9 mouse cellular contexts compared by ENCODE assay signal in genomic region chr10:40053257-40053895, GRCm38 (mm10). TPM values are rescaled to one million over a fixed set of nuclear protein-coding genes. Genes with fewer than 3 reads are reported as not detected.
DNase-seq lines count a peak whose midpoint lies in the region; ATAC-seq lines count a peak whose summit lies in the region.
"Had no signal": no experiment of that assay in that cellular context is flagged by ENCODE, and none has a peak within 500 bp of the region (broad histone marks: within the 10 kb centered on the region; RNA-seq: fewer than 3 reads in every experiment).

No protein-coding gene starts in this region.

- no peak overlapping the region for H3K27ac ChIP-seq in liver, embryonic 13.5 days
- H3K27ac ChIP-seq: liver, embryonic 15.5 days; stomach, embryonic 15.5 days had no signal

- ATAC-seq in liver, embryonic 13.5 days (ENCODE audit: low read depth), result peak; percentile 41; the same call in 1 of the 2 replicates

- DNase-seq in kidney, adult 9 months, result peak; percentile 73
- DNase-seq in kidney, postnatal 4 days, result no peak
- DNase-seq in MN1 (ENCODE audit: low spot score), result peak; percentile 49
- peak; percentile 49 to 63 for DNase-seq in cerebellum, postnatal 10 days
- DNase-seq in liver, embryonic 13.5 days, result no peak
- peak; percentile 73 for DNase-seq in splenic B cell, adult 2 months (ENCODE audit: low read depth, low spot score)
- DNase-seq in right cerebral cortex, postnatal 4 days, result no peak

- H3K9ac ChIP-seq in liver, embryonic 13.5 days, result no peak overlapping the region
- H3K9ac ChIP-seq: liver, embryonic 15.5 days; stomach, embryonic 15.5 days had no signal

- 65% methylated on average over 3 of the region's 3 CpGs for WGBS in liver, embryonic 13.5 days (ENCODE audit: insufficient replicate concordance)

- H3K36me3 ChIP-seq in liver, embryonic 13.5 days, result peaks cover 75% of the 10 kb centered on the region
- no peaks in the 10 kb centered on the region for H3K36me3 ChIP-seq in splenic B cell, adult 2 months (ENCODE audit: control insufficient read depth, insufficient read depth, low read length, poor library complexity, severe bottlenecking)
- H3K36me3 ChIP-seq: stomach, embryonic 15.5 days had no signal

- H3K4me3 ChIP-seq in liver, embryonic 13.5 days (replicated peaks), result no peak overlapping the region
- H3K4me3 ChIP-seq: liver, embryonic 15.5 days; stomach, embryonic 15.5 days had no signal

- 0 out of 2 replicates have a peak, but pooled peaks cover 8% of the 10 kb centered on the region for H3K4me1 ChIP-seq in liver, embryonic 13.5 days (replicated peaks)
- H3K4me1 ChIP-seq: liver, embryonic 15.5 days; stomach, embryonic 15.5 days had no signal

- no peaks in the 10 kb centered on the region for H3K9me3 ChIP-seq in liver, embryonic 13.5 days (replicated peaks)
- H3K9me3 ChIP-seq: liver, embryonic 15.5 days; stomach, embryonic 15.5 days had no signal

- no peaks in the 10 kb centered on the region for H3K27me3 ChIP-seq in liver, embryonic 13.5 days
- H3K27me3 ChIP-seq in splenic B cell, adult 2 months (ENCODE audit: control insufficient read depth, insufficient read depth, low read length, poor library complexity, severe bottlenecking), result no peaks in the 10 kb centered on the region
- H3K27me3 ChIP-seq: liver, embryonic 15.5 days; stomach, embryonic 15.5 days had no signal

- H3K4me2 ChIP-seq in liver, embryonic 13.5 days, result no peak overlapping the region
- H3K4me2 ChIP-seq: liver, embryonic 15.5 days; stomach, embryonic 15.5 days had no signal

RNA-seq across cellular contexts. Expression of gene Mfsd4b1, which starts 28.3 kb away (rescaled TPM):
- polyA plus RNA-seq in liver, embryonic 13.5 days (2015; fragmentation: Nextera tagmentation; extraction: Ambion mirVana), result 0.54 and 0.56 TPM in 2 replicates

Comparison
In these comparisons a context has a peak if more than half of its experiments do, and no peak if none do; other contexts are left out.
1. DNase-seq: peak in kidney, adult 9 months (single experiment), MN1 (single experiment), cerebellum, postnatal 10 days (2 of 2) and splenic B cell, adult 2 months (single experiment); none in kidney, postnatal 4 days (0 of 2), liver, embryonic 13.5 days (single experiment) and right cerebral cortex, postnatal 4 days (single experiment).